Mouse (Mus musculus): ENCODE measurements around the gene Gm5129. TPM values are rescaled to one million over a fixed set of nuclear protein-coding genes. Genes with fewer than 3 reads are reported as not detected.
A peak's percentile ranks its signal among the peaks of the same experiment; 100 is the strongest.
"Not testable (repeated sequence)": the region's sequence is repeated elsewhere in the genome, so short reads cannot be mapped to it uniquely, and the experiment has no call there.

Gene Gm5129
- polyA plus RNA-seq, 1 experiment from 2014 or later: not detected

GRCm38 (mm10) chr5:29751306-29751705 lies 15.6 kb upstream of the Gm5129 start:
- Histone ChIP-seq H3K4me2 (replicated peaks) (no peak overlapping the region), H3K27ac (no peak overlapping the region), H3K27me3 (no peaks in the 10 kb centered on the region), H3K36me3 (peaks cover 70% of the 10 kb centered on the region), H3K9me3 (no peaks in the 10 kb centered on the region), H3K4me1 (replicated peaks) (no peaks in the 10 kb centered on the region), H3K9ac (replicated peaks) (no peak overlapping the region), H3K4me3 (replicated peaks) (no peak overlapping the region)
- ATAC-seq: no peak

GRCm38 (mm10) chr5:29747661-29748060 lies 11.9 kb upstream of the Gm5129 start:
- no peaks in the 10 kb centered on the region for H3K9me3 ChIP-seq

GRCm38 (mm10) chr5:29741093-29741492 lies 5.4 kb upstream of the Gm5129 start:
- Histone ChIP-seq H3K4me1 (replicated peaks) (peaks cover 31% of the 10 kb centered on the region), H3K4me2 (replicated peaks) (no peak overlapping the region), H3K9ac (replicated peaks) (no peak overlapping the region), H3K4me3 (replicated peaks) (no peak overlapping the region), H3K27ac (no peak overlapping the region), H3K27me3 (no peaks in the 10 kb centered on the region), H3K9me3 (no peaks in the 10 kb centered on the region), H3K36me3 (0 out of 2 replicates have a peak, but pooled peaks cover 4% of the 10 kb centered on the region)
- 79% methylated on average over 4 of the region's 4 CpGs for WGBS
- no peak for ATAC-seq

More at GRCm38 (mm10) chr5:29747661-29748060, 11.9 kb upstream of the Gm5129 start:
- ATAC-seq: no peak
- no peaks in the 10 kb centered on the region for H3K4me1 ChIP-seq (replicated peaks)
- peaks cover 37% of the 10 kb centered on the region for H3K36me3 ChIP-seq
- H3K27ac ChIP-seq: no peak overlapping the region
- H3K4me2 ChIP-seq (replicated peaks): no peak overlapping the region
- H3K4me3 ChIP-seq (replicated peaks): no peak overlapping the region
- no peaks in the 10 kb centered on the region for H3K27me3 ChIP-seq
- WGBS: 96% methylated on average over 2 of the region's 2 CpGs
- H3K9ac ChIP-seq (replicated peaks): no peak overlapping the region

- no peak overlapping the region for H3K9ac ChIP-seq (replicated peaks)
- H3K4me2 ChIP-seq (replicated peaks): no peak overlapping the region
- 0 out of 2 replicates have a peak, but pooled peaks cover 4% of the 10 kb centered on the region for H3K36me3 ChIP-seq
- H3K4me3 ChIP-seq (replicated peaks): no peak overlapping the region
- no peaks in the 10 kb centered on the region for H3K27me3 ChIP-seq
- no peak overlapping the region for H3K27ac ChIP-seq
- no peak for ATAC-seq
- H3K9me3 ChIP-seq: no peaks in the 10 kb centered on the region
- 89% methylated on average over 1 of the region's 1 CpGs for WGBS
- H3K4me1 ChIP-seq (replicated peaks): peaks cover 31% of the 10 kb centered on the region
Measured at GRCm38 (mm10) chr5:29740651-29741050, 4.9 kb upstream of the Gm5129 start.

- ATAC-seq: no peak
- no peaks in the 10 kb centered on the region for H3K27me3 ChIP-seq
- H3K36me3 ChIP-seq: 0 out of 2 replicates have a peak, but pooled peaks cover 4% of the 10 kb centered on the region
- WGBS: 93% methylated on average over 4 of the region's 4 CpGs
- H3K9me3 ChIP-seq: no peaks in the 10 kb centered on the region
- H3K4me3 ChIP-seq (replicated peaks): no peak overlapping the region
- H3K4me1 ChIP-seq (replicated peaks): peaks cover 39% of the 10 kb centered on the region
- H3K9ac ChIP-seq (replicated peaks): no peak overlapping the region
- no peak overlapping the region for H3K27ac ChIP-seq
- H3K4me2 ChIP-seq (replicated peaks): no peak overlapping the region
Measured at GRCm38 (mm10) chr5:29738076-29738475, 2.3 kb upstream of the Gm5129 start.

- Histone ChIP-seq H3K4me1 (replicated peaks) (peaks cover 39% of the 10 kb centered on the region), H3K27ac (no peak overlapping the region), H3K4me2 (replicated peaks) (peak overlapping the region; percentile 71), H3K9ac (replicated peaks) (0 out of 2 replicates have a peak overlapping the region, but pooled peaks have one; percentile 89), H3K36me3 (0 out of 2 replicates have a peak, but pooled peaks cover 4% of the 10 kb centered on the region), H3K4me3 (replicated peaks) (peak overlapping the region; percentile 77), H3K9me3 (no peaks in the 10 kb centered on the region), H3K27me3 (no peaks in the 10 kb centered on the region)
- ATAC-seq: no peak
- WGBS: 93% methylated on average over 5 of the region's 5 CpGs
Measured at GRCm38 (mm10) chr5:29737471-29737870, 1.7 kb upstream of the Gm5129 start.

GRCm38 (mm10) chr5:29736942-29737341 lies 1.2 kb upstream of the Gm5129 start:
- Histone ChIP-seq H3K9me3 (no peaks in the 10 kb centered on the region), H3K9ac (replicated peaks) (peak overlapping the region; percentile 89), H3K27me3 (no peaks in the 10 kb centered on the region), H3K4me3 (replicated peaks) (peak overlapping the region; percentile 77), H3K36me3 (0 out of 2 replicates have a peak, but pooled peaks cover under 1% of the 10 kb centered on the region), H3K4me2 (replicated peaks) (peak overlapping the region; percentile 71), H3K27ac (no peak overlapping the region), H3K4me1 (replicated peaks) (peaks cover 39% of the 10 kb centered on the region)
- no peak for ATAC-seq
- WGBS: 69% methylated on average over 9 of the region's 9 CpGs

- Histone ChIP-seq H3K27me3 (no peaks in the 10 kb centered on the region), H3K9me3 (no peaks in the 10 kb centered on the region), H3K36me3 (no peaks in the 10 kb centered on the region), H3K4me2 (replicated peaks) (peak overlapping the region; percentile 71), H3K4me3 (replicated peaks) (peak overlapping the region; percentile 77), H3K4me1 (replicated peaks) (peaks cover 39% of the 10 kb centered on the region), H3K27ac (peak overlapping the region; percentile 92), H3K9ac (replicated peaks) (peak overlapping the region; percentile 89)
- ATAC-seq: peak; percentile 81
- 2% methylated on average over 48 of the region's 48 CpGs for WGBS
Measured at GRCm38 (mm10) chr5:29736073-29736900, 551 bp upstream of the Gm5129 start.

GRCm38 (mm10) chr5:29734831-29735510 lies 765 bp downstream of the Gm5129 start:
- Histone ChIP-seq H3K9ac (replicated peaks) (peak overlapping the region; percentile 89), H3K9me3 (no peaks in the 10 kb centered on the region), H3K36me3 (no peaks in the 10 kb centered on the region), H3K4me1 (replicated peaks) (peaks cover 39% of the 10 kb centered on the region), H3K4me2 (replicated peaks) (peak overlapping the region; percentile 71), H3K27me3 (no peaks in the 10 kb centered on the region), H3K27ac (peak overlapping the region; percentile 92), H3K4me3 (replicated peaks) (peak overlapping the region; percentile 77)
- WGBS: 57% methylated on average over 6 of the region's 6 CpGs
- no peak for ATAC-seq

GRCm38 (mm10) chr5:29726070-29726469 lies 9.7 kb downstream of the Gm5129 start:
- H3K27me3 ChIP-seq; H3K4me1 ChIP-seq (replicated peaks); ATAC-seq; H3K4me3 ChIP-seq (replicated peaks); H3K27ac ChIP-seq; H3K9ac ChIP-seq (replicated peaks); H3K4me2 ChIP-seq (replicated peaks); H3K9me3 ChIP-seq; H3K36me3 ChIP-seq: not testable (repeated sequence)
- WGBS: 88% methylated on average over 5 of the region's 5 CpGs

GRCm38 (mm10) chr5:29725369-29725768 lies 10.4 kb downstream of the Gm5129 start:
- Histone ChIP-seq H3K27me3 (no peaks in the 10 kb centered on the region), H3K27ac (no peak overlapping the region), H3K4me1 (replicated peaks) (no peaks in the 10 kb centered on the region), H3K9ac (replicated peaks) (no peak overlapping the region), H3K4me2 (replicated peaks) (no peak overlapping the region), H3K4me3 (replicated peaks) (no peak overlapping the region), H3K9me3 (no peaks in the 10 kb centered on the region), H3K36me3 (no peaks in the 10 kb centered on the region)
- no peak for ATAC-seq
- WGBS: 86% methylated on average over 2 of the region's 2 CpGs

- Histone ChIP-seq H3K27ac (no peak overlapping the region), H3K9me3 (no peaks in the 10 kb centered on the region), H3K36me3 (no peaks in the 10 kb centered on the region), H3K4me1 (replicated peaks) (no peaks in the 10 kb centered on the region), H3K4me2 (replicated peaks) (no peak overlapping the region), H3K9ac (replicated peaks) (no peak overlapping the region), H3K4me3 (replicated peaks) (no peak overlapping the region), H3K27me3 (no peaks in the 10 kb centered on the region)
- ATAC-seq: no peak
- WGBS: 14% methylated on average over 1 of the region's 1 CpGs
Measured at GRCm38 (mm10) chr5:29721159-29721558, 14.6 kb downstream of the Gm5129 start.

Measured in midbrain, embryonic 13.5 days (tissue).